Mouse (Mus musculus) olfactory bulb, adult 2 months (tissue): ENCODE data around the gene Gpat2.

Experiments
- CTCF ChIP-seq: fragments of 200-500 bp; IDR thresholded peaks from 2 replicates; pipeline ENCODE4 v1.5.1; 2012; ENCODE audit warnings: low read depth, mild to moderate bottlenecking, low read length, moderate library complexity; ENCODE audit not compliant: insufficient read depth
- POLR2A ChIP-seq: fragments of 200-500 bp; IDR thresholded peaks from 2 replicates; pipeline ENCODE4 v1.6.1; 2012; ENCODE audit warnings: mild to moderate bottlenecking, low read depth, low read length, moderate library complexity; ENCODE audit not compliant: insufficient read depth

DNA sequence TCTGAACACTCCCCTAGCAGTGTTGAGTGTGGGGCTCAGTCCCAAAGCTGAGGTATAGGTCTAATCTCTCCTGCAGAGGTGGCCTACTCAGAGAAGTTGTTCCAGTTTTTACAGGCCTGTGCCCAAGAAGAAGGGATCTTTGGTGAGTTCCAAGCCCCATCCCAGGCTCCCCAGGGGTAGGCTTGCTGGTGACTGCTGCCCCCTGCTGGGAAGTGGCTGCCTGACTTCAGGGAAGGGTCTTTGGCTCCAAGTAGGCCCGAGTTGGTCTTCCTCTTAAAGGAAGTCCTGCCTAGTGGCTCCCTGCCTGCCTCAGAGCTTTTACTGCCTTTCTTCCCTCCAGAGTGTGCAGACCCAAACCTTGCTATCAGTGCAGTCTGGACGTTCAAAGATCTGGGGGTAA, 10.1 kb downstream of the Gpat2 start:
- TF ChIP-seq CTCF (0 out of 2 replicates have a peak, but pooled peaks have one; percentile 25), POLR2A (no peak)
